Mouse (Mus musculus): ENCODE results near the gene Rbsn.

The Rbsn gene

DNA sequence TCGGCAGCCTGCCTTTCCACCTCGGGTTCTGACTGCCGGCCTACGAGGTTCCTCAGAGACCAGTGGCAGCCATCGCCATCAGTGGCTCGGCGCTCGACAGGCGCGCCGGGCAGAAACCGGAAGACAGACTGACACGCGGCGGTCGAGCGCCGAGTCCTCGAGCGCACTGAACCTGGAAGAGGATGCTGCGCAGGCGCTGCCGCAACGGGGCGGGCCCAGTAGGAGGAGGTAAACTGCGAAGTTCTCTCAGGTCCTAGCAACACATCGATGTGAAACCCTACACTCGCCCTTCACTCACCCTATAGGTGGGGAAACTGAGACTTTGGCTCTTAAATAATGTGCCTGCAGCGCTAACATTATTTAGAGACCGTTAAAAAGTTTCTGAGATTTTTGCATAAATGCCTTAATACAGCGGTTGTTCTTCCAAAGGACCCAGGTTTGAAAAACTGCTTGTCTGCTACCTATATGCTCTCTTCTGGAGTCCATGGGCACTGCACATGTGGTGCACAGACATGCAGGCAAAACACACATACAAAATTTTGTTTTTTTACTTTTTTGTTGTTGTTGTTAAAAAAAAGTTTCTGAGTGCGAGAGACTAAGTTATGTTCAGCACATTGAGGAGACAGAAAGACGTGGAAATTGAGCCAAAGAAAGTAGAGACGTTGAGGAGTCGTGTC is at the start of gene Rbsn:
Gene Rbsn (minus strand): TSS at position 153 of the 677 bp plus-strand sequence.
- peak; percentile 98 for DNase-seq (ENCODE audit: low read depth)

DNA sequence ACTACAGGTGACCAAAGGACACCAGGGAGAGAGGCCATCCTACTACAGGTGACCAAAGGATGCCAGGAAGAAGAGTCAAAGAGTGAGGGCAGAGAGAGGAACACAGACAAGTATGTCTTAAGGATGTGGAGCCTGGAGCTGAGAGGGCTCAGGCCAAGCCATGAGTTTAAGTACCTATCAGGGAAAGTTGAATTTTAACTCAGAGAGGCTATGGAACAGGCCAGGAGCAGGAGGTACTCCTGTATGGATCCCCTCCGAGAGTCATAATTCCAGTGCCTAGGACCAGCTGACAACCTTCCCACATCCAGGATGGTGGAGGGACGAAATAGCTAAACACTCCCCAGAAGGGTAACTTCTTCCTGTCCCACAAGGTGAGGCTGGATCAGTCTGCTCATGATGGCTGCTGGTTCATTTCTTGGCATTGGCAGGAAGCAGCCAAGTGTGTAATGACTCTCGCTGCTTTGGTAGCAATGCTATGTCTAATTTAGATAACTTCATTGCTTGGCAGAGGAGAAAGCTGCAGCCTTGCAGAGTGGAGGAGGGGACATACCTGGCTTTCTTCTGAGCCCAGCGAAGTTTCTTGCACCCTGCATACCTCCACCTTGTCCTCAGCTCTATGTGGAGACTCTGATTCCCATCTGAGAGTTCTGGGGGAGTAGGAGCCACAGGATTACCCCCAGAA is 46.6 kb upstream of the Rbsn start:
- no peak for DNase-seq (ENCODE audit: low read depth)

DNA sequence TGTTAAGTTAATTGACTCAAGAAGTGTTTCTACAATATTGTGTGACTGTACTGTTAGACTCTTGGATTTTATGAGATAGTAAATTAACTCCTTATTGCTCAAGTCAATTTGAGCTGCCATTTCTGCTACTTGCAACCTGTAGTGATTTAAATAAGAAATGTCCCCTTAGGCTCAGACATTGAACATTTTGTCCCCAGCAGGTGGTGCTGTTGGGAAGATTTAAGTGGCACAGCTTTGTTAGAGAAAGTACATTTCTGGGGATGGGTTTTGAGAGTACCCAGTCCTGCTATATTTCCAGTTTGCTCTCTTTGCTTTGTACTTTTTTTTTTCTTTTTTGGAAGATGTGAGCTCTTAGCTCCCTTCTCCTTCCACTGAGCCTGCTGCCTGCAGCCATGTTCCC is 40.6 kb upstream of the Rbsn start:
- DNase-seq (ENCODE audit: low read depth) = no peak

DNA sequence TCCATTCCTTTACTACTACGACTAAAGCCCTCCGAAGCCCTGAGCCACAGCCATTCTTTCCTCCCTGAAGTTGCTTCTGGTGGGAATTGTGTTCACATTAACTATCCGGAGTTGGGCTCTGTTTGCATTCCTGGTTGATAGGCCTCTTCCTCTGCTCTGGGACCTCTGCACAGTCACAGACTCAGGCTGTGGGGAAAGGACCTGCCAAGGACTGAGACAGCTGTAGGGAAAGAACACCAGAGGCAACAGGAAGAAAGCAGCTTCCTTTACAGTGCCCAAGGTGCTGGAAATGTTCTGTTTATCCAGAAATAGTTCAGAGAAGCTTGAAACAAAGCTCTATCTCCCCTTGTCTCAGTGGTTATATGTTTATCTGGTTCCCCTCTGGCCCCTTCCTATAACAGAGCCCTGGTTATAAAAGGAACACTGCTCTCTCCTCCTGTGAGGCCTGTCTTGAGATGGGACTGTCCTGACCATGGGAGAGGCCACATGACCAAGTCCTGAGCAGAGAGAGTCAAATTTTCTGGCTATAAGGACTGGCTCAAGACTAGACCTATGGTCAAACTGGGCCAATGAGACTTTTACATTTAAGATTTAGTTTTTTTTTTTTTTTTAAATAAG is 38.6 kb upstream of the Rbsn start:
- DNase-seq (ENCODE audit: low read depth) = no peak

DNA sequence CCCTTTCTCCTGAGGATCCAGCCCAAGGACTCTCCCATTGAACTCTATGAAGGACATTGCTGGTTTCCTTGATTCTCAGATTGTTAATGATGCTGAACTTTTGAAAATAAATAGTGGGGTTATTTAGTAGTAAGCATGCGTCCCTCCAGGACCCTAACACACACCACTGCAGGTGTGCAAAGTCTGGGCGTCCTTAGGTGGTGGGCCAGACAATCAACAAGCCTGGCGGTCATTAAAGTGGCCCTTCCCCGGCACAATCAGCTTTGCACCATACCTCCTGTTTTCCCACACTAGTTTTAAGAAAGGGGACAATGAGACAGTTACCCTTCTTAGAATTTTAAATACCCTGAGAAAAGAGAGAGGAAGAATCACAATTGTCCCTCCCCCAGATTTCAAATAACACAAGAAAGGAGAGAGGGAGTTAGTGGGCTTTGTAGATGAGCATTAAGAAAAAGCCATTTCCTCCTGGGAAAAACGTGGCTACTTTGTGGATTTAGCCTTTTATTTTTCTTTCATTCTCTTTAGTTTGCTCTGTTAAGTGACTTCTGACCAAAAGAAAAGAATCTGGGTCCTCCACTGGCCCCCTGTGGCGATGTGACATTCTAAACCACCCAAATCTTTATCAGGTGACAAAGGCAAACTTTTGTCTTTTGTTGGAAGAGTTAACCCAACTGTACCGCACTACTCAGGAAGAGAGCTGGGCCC is 32.6 kb upstream of the Rbsn start:
- DNase-seq (ENCODE audit: low read depth) = no peak

DNA sequence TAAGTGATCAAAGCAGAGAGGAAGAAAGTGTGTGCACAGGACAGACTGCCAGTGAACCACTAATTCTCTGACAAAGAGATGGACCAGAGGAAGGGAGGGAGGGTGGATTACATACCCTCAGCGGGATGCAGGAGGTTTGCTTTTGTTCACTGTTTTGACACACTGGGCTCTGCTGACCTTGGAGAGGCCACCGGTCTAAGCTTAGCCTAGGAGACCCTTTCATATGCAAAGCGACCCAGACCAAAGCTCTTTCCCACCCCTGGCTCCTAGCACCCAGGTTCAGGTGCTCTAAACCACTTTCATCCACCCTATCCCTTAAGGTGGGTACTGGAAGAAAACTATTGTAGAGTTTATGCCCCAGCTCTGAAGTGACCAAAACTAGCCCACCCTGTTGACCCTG is 31.6 kb upstream of the Rbsn start:
- no peak for DNase-seq (ENCODE audit: low read depth)

DNA sequence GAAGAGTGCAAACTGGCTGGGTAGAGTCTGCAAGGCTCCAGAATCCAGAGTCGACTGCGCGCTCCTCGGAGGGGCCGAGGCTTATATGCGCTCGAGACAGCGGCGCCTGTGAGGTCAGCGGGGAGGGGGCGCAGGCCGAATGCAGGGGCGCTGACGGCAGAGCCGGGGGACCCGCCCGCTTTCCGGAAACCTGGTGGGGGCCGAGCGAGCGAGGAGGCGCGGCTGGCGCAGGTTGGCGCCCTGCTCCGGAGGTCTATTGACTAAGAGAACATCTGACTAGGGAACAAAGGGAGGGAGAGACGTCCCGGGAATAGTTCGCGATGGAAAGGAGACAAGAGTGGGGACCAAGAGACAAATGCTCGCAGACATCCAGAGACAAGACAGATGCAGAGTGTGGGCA is 29.9 kb upstream of the Rbsn start, which contains the start of gene Trh:
Gene Trh (minus strand): TSS at position 60 of the 400 bp plus-strand sequence.
- no peak for DNase-seq (ENCODE audit: low read depth)

DNA sequence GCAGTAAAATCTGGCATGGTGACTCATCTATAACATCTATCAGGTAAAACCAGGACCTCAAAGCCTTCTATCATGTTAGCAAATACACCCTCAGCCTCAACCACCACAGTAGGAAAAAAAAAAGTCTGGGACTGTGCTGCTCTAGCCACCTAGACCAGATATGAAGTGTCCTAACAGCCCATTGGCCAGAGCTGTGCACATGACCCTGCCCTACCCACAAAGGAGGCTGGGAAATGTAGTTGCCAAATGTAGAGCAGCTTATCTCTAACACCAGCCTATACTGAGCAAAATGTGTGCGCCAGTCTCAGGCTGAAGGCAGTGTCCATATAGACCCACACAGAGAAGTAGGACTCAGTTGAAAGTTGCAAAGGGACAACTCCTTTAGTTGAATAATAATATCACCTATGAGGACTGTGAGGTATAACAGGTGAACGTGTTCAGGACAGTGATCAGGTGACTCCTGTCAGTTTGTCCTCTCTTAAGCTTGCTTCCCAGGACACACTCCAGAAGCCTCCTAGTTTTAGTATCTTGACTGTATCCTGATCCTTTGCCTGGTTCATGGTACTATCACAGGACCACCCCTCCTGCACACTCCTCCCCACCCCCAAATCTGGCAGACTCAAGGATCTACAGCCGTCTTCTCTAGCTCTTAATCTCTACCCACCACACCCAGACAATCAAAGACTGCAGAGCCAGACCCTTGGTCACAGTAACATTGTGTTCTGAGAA is 26.6 kb upstream of the Rbsn start:
- DNase-seq (ENCODE audit: low read depth) = peak; percentile 18

DNA sequence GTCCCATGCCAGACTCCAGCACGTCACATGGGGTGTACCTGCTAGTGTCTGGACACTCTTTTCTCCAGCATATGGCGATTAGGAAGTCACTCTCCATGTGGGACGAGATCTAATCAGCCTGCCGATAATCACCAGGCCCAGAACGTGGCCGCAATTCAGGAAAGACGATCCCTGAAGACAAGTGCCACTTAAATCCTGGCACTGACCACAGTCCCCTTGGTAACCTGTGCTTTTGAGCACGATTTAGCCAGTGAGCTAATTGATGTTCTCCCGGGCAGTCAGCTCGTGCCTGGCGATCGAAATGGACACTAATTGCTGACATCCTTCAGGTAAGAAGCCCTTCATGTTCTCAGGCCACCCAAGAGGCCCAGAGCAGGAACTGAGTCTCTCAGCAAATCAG is 20.3 kb upstream of the Rbsn start:
- no peak for DNase-seq (ENCODE audit: low read depth)

DNA sequence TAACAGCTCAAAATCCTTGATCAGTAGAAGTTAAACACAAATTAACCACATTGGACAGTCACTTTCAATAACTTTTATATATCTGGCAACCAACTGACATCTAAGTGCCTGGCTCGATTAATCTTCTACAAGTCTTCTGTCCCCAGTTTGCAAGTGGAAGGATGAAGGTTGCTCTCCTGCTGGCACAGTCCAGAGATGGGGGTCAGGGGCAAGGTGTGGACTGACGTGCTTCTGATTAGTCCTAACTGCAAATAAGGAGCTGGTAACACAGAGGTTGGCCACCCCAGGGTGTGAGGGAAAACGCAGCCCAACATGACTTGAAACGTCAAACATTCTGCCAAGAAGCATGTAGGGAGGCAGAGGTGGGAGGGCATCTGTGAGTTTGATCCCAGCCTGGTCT is 17.0 kb upstream of the Rbsn start:
- no peak for DNase-seq (ENCODE audit: low read depth)

DNA sequence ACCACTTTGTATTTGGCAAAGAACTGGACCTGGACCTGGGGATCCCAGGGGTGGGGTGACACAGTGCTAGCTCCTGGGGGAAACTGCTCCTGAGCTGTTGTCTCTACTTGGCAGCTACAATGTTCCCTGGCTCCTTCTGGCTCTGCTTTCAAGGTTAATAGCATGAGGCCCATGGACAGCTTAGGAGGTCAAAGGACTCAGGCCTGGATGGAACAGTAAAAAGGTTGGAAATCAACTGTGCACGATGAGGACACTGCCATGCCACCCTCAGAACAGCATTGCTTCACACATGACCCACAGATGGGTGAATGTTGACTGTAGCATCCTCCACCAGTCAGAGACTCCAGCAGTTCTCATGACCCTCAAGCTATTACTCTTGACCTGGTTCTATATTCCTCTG is 16.6 kb upstream of the Rbsn start:
- DNase-seq (ENCODE audit: low read depth) = no peak

DNA sequence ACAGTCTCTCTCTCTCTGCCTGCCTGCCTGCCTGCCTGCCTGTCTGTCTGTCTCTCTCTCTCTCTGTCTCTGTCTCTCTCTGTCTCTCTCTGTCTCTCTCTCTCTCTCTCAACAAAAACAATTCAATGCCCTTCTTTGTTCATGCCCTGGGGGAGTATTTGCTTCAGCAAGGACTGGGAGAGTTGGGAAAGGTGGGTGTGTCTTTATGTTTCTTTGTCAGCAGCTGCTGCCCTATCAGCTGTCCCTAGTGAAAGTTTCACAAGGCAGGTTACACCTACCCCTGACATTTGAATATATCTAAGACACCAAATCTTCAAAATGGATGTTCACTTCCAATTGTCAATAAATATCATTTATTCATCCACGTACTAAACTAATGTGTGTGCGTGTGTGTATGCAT is 14.9 kb upstream of the Rbsn start:
- DNase-seq (ENCODE audit: low read depth) = no peak

DNA sequence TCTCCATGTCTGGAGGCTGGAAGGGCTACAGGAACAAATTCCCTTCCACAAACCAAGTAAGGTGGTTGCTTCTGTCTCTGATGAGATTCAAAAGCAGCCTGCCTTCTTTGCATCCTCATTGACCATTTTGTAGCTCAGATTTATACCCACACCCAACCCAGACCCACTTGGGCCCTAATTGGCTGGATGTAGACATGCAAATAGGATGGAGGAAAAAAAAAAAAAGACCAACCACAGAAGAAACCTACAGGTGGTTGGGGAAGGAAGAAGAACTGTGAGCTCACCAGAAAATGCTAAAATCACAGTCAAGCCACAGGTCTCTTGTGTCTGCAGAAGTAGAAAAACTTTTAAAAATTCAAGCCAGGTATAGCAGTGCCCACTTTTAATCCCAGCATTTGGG is 14.4 kb upstream of the Rbsn start:
- no peak for DNase-seq (ENCODE audit: low read depth)

DNA sequence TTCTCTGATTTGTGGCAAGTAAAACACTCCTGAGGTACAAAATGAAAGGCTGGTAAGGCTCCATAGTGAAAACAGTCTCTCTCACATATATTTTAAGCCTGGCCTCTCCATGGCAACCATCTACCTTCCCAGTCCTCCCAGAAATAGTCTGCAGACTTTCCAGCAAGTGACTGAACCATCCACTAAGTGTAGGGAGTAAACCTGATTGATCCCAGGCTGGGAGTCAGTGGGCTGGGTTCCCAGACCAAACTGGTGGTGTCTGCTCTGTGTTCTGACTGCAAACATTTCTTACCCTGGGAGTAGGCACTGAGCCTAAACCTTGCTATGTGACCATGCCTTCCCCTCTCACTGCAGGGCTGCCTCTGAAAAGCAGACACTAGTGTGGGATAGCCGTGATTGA is 10.3 kb upstream of the Rbsn start:
- no peak for DNase-seq (ENCODE audit: low read depth)

DNA sequence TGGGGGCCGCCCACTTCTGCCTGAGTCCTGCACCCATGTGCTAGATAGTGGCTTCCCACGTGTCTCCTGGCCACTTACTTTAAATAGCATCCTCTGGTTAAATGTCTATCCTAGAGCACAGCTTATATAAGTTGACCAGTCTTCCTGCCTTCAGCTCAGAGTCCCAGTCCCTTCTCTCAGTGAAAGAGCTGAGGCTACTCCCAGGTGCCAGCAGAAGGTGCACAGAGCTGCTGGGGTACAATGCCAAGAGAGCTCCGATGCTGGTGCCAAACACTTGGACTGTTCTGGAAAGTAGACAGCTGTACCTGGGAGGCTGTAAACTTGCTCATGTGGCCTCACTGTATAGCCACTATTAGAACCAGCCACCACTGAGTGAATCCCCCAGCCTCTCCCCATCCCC is 7.3 kb upstream of the Rbsn start:
- no peak for DNase-seq (ENCODE audit: low read depth)

DNA sequence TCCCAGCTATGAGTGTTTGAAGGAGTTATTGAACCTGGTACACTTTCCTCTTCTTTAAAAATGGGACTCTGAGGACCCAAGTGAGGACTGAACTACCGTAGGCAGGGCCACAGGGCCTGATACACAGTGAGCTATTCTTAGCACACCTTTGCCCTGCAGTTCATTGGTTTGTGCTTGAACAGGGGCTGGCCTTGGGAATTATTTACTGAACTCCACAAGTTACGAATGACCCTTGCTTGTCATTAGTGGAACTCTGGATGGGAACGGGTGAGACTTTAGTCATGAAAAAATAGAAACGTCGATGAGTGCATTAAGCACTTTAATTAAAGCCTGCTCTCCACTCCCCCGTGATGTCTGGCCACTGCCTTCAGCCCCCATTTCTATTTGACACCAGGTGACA is 6.9 kb upstream of the Rbsn start:
- no peak for DNase-seq (ENCODE audit: low read depth)

DNA sequence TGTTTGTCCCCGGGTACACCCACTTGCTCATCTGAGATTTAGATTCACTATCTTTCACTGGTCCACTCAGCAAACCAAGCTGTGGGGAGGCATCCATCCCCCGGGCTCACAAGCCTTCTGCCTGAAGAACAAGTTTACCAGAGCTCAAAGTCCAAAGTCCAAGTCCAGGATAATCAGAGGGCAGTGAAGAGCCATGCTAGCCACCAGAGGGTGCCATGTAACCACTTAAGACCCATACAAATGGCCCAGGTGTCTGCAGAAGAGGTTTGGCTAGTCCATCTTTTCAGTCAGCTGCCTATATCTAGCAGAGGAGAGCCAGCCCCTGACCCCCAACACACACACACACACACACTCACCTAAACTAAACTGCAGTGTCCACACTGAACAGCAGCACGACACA is 4.7 kb upstream of the Rbsn start:
- DNase-seq (ENCODE audit: low read depth) = peak; percentile 73

DNA sequence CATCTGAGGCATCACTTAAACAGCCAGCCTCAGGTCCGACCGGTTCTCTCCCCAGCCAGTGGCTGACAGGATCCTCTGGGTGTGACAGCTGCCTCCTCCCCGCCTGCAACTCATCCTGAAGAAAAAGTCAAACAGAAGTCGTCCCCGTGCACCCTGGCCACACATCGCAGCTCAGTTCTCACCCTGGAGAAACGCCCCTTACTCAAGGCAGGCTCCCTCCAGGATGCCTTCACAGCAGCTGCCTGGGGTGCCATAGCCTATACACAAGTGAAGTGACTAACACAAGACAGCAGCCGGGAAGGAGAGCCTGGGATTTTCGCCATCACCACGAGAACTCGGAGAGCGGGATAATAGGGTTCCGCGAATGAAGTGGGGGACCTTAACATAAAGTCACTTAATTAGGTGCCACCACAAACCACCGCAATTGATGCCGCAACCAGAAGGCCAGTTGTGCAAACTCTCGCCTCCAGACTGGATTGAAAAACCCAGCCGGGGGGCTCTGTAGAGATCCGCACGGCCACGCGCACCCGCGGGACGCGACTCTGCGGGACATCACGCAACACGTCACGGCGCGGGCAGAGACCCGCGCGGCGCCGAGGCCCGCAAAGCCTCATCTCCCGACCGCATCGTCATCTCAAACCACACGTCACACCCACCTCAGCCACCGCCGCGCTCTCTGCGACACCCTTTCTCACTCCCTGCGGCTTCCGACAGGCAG is 511 bp downstream of the Rbsn start:
- DNase-seq (ENCODE audit: low read depth) = peak; percentile 49

DNA sequence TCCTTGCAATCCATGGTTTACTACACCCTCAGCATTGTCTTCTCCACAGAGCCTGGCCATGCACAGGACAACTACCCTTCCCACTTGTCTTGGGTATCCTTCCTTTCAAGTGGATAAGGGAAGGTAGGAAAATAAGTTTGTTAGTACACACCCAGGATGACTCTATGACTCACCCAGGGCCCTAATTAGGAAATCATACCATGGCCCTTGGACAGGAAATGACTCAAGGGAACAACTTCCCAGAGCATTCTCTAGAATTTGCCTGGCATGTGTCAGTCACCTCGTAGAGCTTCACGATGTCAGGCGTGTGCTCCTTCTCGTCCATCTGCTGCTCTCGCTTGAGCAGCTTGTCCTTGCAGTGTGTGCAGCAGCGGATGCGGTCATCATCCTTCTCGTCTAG is 15.3 kb downstream of the Rbsn start:
- peak; percentile 16 for DNase-seq (ENCODE audit: low read depth)

DNA sequence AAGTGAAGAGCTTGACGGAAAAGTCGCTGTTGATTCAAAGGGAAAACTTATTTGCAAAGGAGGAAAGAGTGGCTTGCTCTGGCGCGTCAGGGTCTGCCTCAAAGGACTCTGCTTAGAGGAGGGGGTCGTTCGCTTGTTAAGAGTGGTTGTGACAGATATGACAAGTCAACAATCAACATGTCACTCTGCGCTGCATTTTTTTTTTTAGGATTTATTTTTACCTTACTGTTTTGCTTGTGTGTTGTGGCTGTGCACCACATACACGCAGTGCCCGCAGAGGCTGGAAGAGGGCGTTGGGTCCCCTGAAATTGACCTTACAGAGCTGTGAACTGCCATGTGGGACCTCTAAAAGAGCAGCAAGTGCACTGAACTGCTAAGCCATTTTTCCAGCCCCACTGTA is 30.5 kb downstream of the Rbsn start:
- peak; percentile 34 for DNase-seq (ENCODE audit: low read depth)

DNA sequence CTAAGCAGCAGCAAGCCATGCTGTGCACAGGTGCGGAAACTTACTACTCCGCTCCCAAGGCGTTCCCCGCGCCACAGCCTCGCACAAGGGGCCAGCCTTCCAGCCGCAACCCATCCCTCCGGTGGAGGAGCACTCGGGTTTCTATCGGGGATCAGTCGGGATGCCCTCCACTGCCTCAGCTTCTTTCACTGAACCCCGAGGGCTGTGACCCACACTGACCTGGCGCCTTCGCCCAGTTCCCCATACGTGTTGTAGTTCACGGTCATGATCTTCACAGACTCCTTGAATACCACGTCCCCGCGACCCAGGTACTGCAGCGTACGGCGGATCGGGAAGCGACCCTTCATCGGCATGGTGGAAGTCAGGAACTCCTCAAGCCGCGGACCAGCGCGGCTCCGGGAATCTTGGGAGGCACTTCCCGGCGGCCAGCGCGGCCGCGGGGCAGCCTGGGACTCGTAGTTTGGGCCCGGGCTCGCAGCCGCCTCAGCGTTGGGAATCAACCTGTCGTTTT is 31.0 kb downstream of the Rbsn start, which contains the start of gene Mrps25:
Gene Mrps25 (minus strand): TSS at position 413 of the 511 bp plus-strand sequence.
- peak; percentile 88 for DNase-seq (ENCODE audit: low read depth)
